Mouse (Mus musculus) forebrain, embryonic 14.5 days (tissue): ENCODE measurements around the gene Stxbp3. TPM values are rescaled to one million over a fixed set of nuclear protein-coding genes. Genes with fewer than 3 reads are reported as not detected.
A peak's percentile ranks its signal among the peaks of the same experiment; 100 is the strongest.
"Not testable (repeated sequence)": the region's sequence is repeated elsewhere in the genome, so short reads cannot be mapped to it uniquely, and the experiment has no call there.

Experiments used
- ATAC-seq: fragments of 200-750 bp; cut with Nextera tagmentation; 2 replicates; pipeline ENCODE4 v1.8.0; 2017; ENCODE audit warnings: mild to moderate bottlenecking, moderate library complexity
- DNase-seq: peaks from one replicate; pipeline ENCODE4 v3.0.0-alpha.2; 2015; ENCODE audit warnings: low spot score
- H3K27ac ChIP-seq: fragments of 300-500 bp; sonication (generic); 2 replicates; pipeline ENCODE4 v1.5.1; 2014; ENCODE audit warnings: low read depth, mild to moderate bottlenecking, control low read depth, low read length, moderate library complexity
- H3K27me3 ChIP-seq: fragments of 300-500 bp; sonication (generic); replicated peaks from 2 replicates; pipeline ENCODE4 v1.6.1; 2014; ENCODE audit warnings: low read length, control low read depth, mixed read lengths; ENCODE audit not compliant: control insufficient read depth, insufficient read depth
- H3K36me3 ChIP-seq: fragments of 300-500 bp; sonication (generic); 2 replicates; pipeline ENCODE4 v1.6.1; 2014; ENCODE audit warnings: low read length, control low read depth; ENCODE audit not compliant: control insufficient read depth, insufficient read depth
- H3K4me1 ChIP-seq: fragments of 300-500 bp; sonication (generic); 2 replicates; pipeline ENCODE4 v1.6.1; 2014; ENCODE audit warnings: antibody characterized with exemption, low read length, control low read depth; ENCODE audit not compliant: control insufficient read depth, insufficient read depth
- H3K4me2 ChIP-seq: fragments of 300-500 bp; sonication (generic); 2 replicates; pipeline ENCODE4 v1.6.1; 2014; ENCODE audit warnings: mild to moderate bottlenecking, control low read depth, low read length
- H3K4me3 ChIP-seq: fragments of 300-500 bp; sonication (generic); 2 replicates; pipeline ENCODE4 v1.5.1; 2014; ENCODE audit warnings: low read depth, low read length, control low read depth
- H3K9ac ChIP-seq: fragments of 300-500 bp; sonication (generic); 2 replicates; pipeline ENCODE4 v1.6.1; 2014; ENCODE audit warnings: mild to moderate bottlenecking, low read length, control low read depth, moderate library complexity
- H3K9me3 ChIP-seq: fragments of 300-500 bp; sonication (generic); replicated peaks from 2 replicates; pipeline ENCODE4 v1.6.1; 2016; ENCODE audit warnings: low read length, control low read depth, mixed read lengths; ENCODE audit not compliant: control insufficient read depth
- WGBS: fragments of 180-500 bp; shearing (Covaris S2); extraction: QIAGEN DNeasy Blood & Tissue Kit; methylation state at CpG from one replicate; pipeline ENCODE4 v1.1.7; 2014; 5-methylcytosine and 5-hydroxymethylcytosine counted together
- polyA plus RNA-seq: library from polyadenylated mRNA; unstranded; fragments of >200 nt; fragmentation: Nextera tagmentation; extraction: Ambion mirVana; gene quantifications from 2 replicates; pipeline ENCODE4 v1.2.1, GENCODE M21; 2014

Gene Stxbp3
- polyA plus RNA-seq, 1 experiment from 2014 or later, result 13.8 TPM

- Histone ChIP-seq H3K4me2 (peak overlapping the region; percentile 71; the same call in 1 of the 2 replicates), H3K27me3 (no peaks in the 10 kb centered on the region), H3K27ac (no peak overlapping the region), H3K9ac (no peak overlapping the region), H3K9me3 (no peaks in the 10 kb centered on the region), H3K36me3 (no peaks in the 10 kb centered on the region), H3K4me1 (no peaks in the 10 kb centered on the region; the same call in 1 of the 2 replicates), H3K4me3 (no peak overlapping the region)
- no peak for DNase-seq
- 86% methylated on average over 7 of the region's 7 CpGs for WGBS
- ATAC-seq, result no peak
Measured at GRCm38 (mm10) chr3:108838980-108839379, 1.3 kb downstream of the Stxbp3 start.

- H3K27me3 ChIP-seq, result no peaks in the 10 kb centered on the region
- H3K4me1 ChIP-seq, result no peaks in the 10 kb centered on the region; the same call in 1 of the 2 replicates
- DNase-seq (no peak), ATAC-seq (no peak)
- no peaks in the 10 kb centered on the region for H3K36me3 ChIP-seq
- no peaks in the 10 kb centered on the region for H3K9me3 ChIP-seq
- no peak overlapping the region for H3K4me3 ChIP-seq
- WGBS, result 93% methylated on average over 6 of the region's 6 CpGs
- no peak overlapping the region for H3K4me2 ChIP-seq
- H3K27ac ChIP-seq, result no peak overlapping the region
- no peak overlapping the region for H3K9ac ChIP-seq
Measured at GRCm38 (mm10) chr3:108836931-108837330, 3.4 kb downstream of the Stxbp3 start.

- not testable (repeated sequence) for H3K4me1 ChIP-seq, H3K9ac ChIP-seq, H3K27me3 ChIP-seq, ATAC-seq, DNase-seq, H3K4me3 ChIP-seq, H3K9me3 ChIP-seq, H3K36me3 ChIP-seq, H3K27ac ChIP-seq, H3K4me2 ChIP-seq
- 97% methylated on average over 1 of the region's 1 CpGs for WGBS
Measured at GRCm38 (mm10) chr3:108833717-108834116, 6.6 kb downstream of the Stxbp3 start.

GRCm38 (mm10) chr3:108831750-108832149, 8.6 kb downstream of the Stxbp3 start:
- Histone ChIP-seq H3K4me2 (no peak overlapping the region), H3K27me3 (no peaks in the 10 kb centered on the region), H3K27ac (no peak overlapping the region), H3K36me3 (no peaks in the 10 kb centered on the region), H3K9me3 (no peaks in the 10 kb centered on the region), H3K9ac (no peak overlapping the region), H3K4me1 (no peaks in the 10 kb centered on the region), H3K4me3 (no peak overlapping the region)
- no peak for DNase-seq
- 96% methylated on average over 6 of the region's 6 CpGs for WGBS
- no peak for ATAC-seq

- no peak overlapping the region for H3K27ac ChIP-seq
- peaks cover 3% of the 10 kb centered on the region; the same call in 1 of the 2 replicates for H3K36me3 ChIP-seq
- no peak for ATAC-seq
- no peaks in the 10 kb centered on the region for H3K9me3 ChIP-seq
- no peaks in the 10 kb centered on the region for H3K27me3 ChIP-seq
- H3K9ac ChIP-seq, result no peak overlapping the region
- no peak overlapping the region for H3K4me3 ChIP-seq
- H3K4me1 ChIP-seq, result no peaks in the 10 kb centered on the region
- no peak for DNase-seq
- no peak overlapping the region for H3K4me2 ChIP-seq
- WGBS, result 88% methylated on average over 11 of the region's 11 CpGs
Measured at GRCm38 (mm10) chr3:108830493-108830892, 9.8 kb downstream of the Stxbp3 start.

GRCm38 (mm10) chr3:108815631-108816030, 24.7 kb downstream of the Stxbp3 start:
- Histone ChIP-seq H3K9me3 (no peaks in the 10 kb centered on the region), H3K27me3 (no peaks in the 10 kb centered on the region), H3K9ac (no peak overlapping the region), H3K4me1 (no peaks in the 10 kb centered on the region), H3K36me3 (peaks cover 8% of the 10 kb centered on the region; the same call in 1 of the 2 replicates), H3K27ac (no peak overlapping the region), H3K4me2 (no peak overlapping the region), H3K4me3 (no peak overlapping the region)
- ATAC-seq (no peak), DNase-seq (no peak)
- WGBS, result 79% methylated on average over 3 of the region's 4 CpGs

GRCm38 (mm10) chr3:108810747-108811263, 29.5 kb downstream of the Stxbp3 start:
- Histone ChIP-seq H3K4me3 (no peak overlapping the region), H3K4me2 (no peak overlapping the region), H3K4me1 (no peaks in the 10 kb centered on the region), H3K27ac (no peak overlapping the region), H3K9ac (no peak overlapping the region), H3K36me3 (peaks cover 6% of the 10 kb centered on the region; the same call in 1 of the 2 replicates), H3K9me3 (no peaks in the 10 kb centered on the region), H3K27me3 (no peaks in the 10 kb centered on the region)
- WGBS, result 84% methylated on average over 4 of the region's 4 CpGs
- no peak for DNase-seq
- no peak for ATAC-seq

GRCm38 (mm10) chr3:108805622-108806021, 34.7 kb downstream of the Stxbp3 start:
- H3K9me3 ChIP-seq, result no peaks in the 10 kb centered on the region
- no peak overlapping the region for H3K4me2 ChIP-seq
- no peaks in the 10 kb centered on the region for H3K27me3 ChIP-seq
- H3K36me3 ChIP-seq, result peaks cover 31% of the 10 kb centered on the region
- no peak overlapping the region for H3K9ac ChIP-seq
- H3K27ac ChIP-seq, result no peak overlapping the region
- no peaks in the 10 kb centered on the region for H3K4me1 ChIP-seq
- 40% methylated on average over 5 of the region's 5 CpGs for WGBS
- ATAC-seq (no peak), DNase-seq (no peak)
- H3K4me3 ChIP-seq, result no peak overlapping the region

GRCm38 (mm10) chr3:108798375-108798774, 42.0 kb downstream of the Stxbp3 start:
- Histone ChIP-seq H3K9ac (no peak overlapping the region), H3K4me1 (no peaks in the 10 kb centered on the region), H3K27me3 (no peaks in the 10 kb centered on the region), H3K4me2 (no peak overlapping the region), H3K4me3 (no peak overlapping the region), H3K27ac (no peak overlapping the region), H3K36me3 (peaks cover 46% of the 10 kb centered on the region), H3K9me3 (no peaks in the 10 kb centered on the region)
- DNase-seq, result no peak
- no peak for ATAC-seq
- WGBS, result 80% methylated on average over 2 of the region's 2 CpGs
